Mouse (Mus musculus): ENCODE data around the gene Gcsam. TPM values are rescaled to one million over a fixed set of nuclear protein-coding genes. Genes with fewer than 3 reads are reported as not detected.

Gcsam gene
- polyA plus RNA-seq (2015; fragmentation: Nextera tagmentation; extraction: Ambion mirVana): 0.20 and 0.48 TPM in 2 replicates

GRCm38 (mm10) chr16:45610267-45610666 is at the start of gene Gcsam:
TSS of gene Gcsam (plus strand) at chr16:45610380.
- no peak within 1 kb of the TSS for H3K4me3 ChIP-seq (replicated peaks; ENCODE audit: low read length)
- H3K9ac ChIP-seq (ENCODE audit: low read length): no peak within 1 kb of the TSS
- no peak within 1 kb of the TSS for H3K4me2 ChIP-seq (ENCODE audit: low read depth, low read length)
- 45% methylated on average over 4 of the region's 4 CpGs for WGBS
- peak; percentile 68; the same call in 1 of the 2 replicates for ATAC-seq (ENCODE audit: insufficient read depth, low FRiP score)
- no peaks in the 10 kb centered on the region for H3K9me3 ChIP-seq (replicated peaks; ENCODE audit: control insufficient read depth, low read length)
- no peak within 1 kb of the TSS for H3K27ac ChIP-seq (ENCODE audit: low read length)
- no peaks in the 10 kb centered on the region for H3K36me3 ChIP-seq (ENCODE audit: control insufficient read depth, insufficient read depth, low read length)
- no peaks in the 10 kb centered on the region for H3K27me3 ChIP-seq (ENCODE audit: control insufficient read depth, insufficient read depth, low read length)
- peaks cover 3% of the 10 kb centered on the region; the same call in 1 of the 2 replicates for H3K4me1 ChIP-seq (ENCODE audit: control insufficient read depth, insufficient read depth, low read length)

GRCm38 (mm10) chr16:45561747-45562146 is 48.4 kb upstream of the Gcsam start:
- no peaks in the 10 kb centered on the region for H3K27me3 ChIP-seq (ENCODE audit: control insufficient read depth, insufficient read depth, low read length)
- no peak overlapping the region for H3K4me3 ChIP-seq (replicated peaks; ENCODE audit: low read length)
- ATAC-seq (ENCODE audit: insufficient read depth, low FRiP score): no peak
- no peak overlapping the region for H3K9ac ChIP-seq (ENCODE audit: low read length)
- no peaks in the 10 kb centered on the region for H3K36me3 ChIP-seq (ENCODE audit: control insufficient read depth, insufficient read depth, low read length)
- no peaks in the 10 kb centered on the region for H3K9me3 ChIP-seq (replicated peaks; ENCODE audit: control insufficient read depth, low read length)
- no peak overlapping the region for H3K4me2 ChIP-seq (ENCODE audit: low read depth, low read length)
- H3K4me1 ChIP-seq (ENCODE audit: control insufficient read depth, insufficient read depth, low read length): no peaks in the 10 kb centered on the region
- H3K27ac ChIP-seq (ENCODE audit: low read length): no peak overlapping the region
- WGBS: 59% methylated on average over 3 of the region's 3 CpGs

- no peaks in the 10 kb centered on the region for H3K9me3 ChIP-seq (replicated peaks; ENCODE audit: control insufficient read depth, low read length)
- 83% methylated on average over 3 of the region's 3 CpGs for WGBS
- no peaks in the 10 kb centered on the region for H3K36me3 ChIP-seq (ENCODE audit: control insufficient read depth, insufficient read depth, low read length)
- no peak overlapping the region for H3K4me2 ChIP-seq (ENCODE audit: low read depth, low read length)
- no peak overlapping the region for H3K27ac ChIP-seq (ENCODE audit: low read length)
- no peaks in the 10 kb centered on the region for H3K4me1 ChIP-seq (ENCODE audit: control insufficient read depth, insufficient read depth, low read length)
- H3K4me3 ChIP-seq (replicated peaks; ENCODE audit: low read length): no peak overlapping the region
- no peak overlapping the region for H3K9ac ChIP-seq (ENCODE audit: low read length)
- H3K27me3 ChIP-seq (ENCODE audit: control insufficient read depth, insufficient read depth, low read length): no peaks in the 10 kb centered on the region
- no peak for ATAC-seq (ENCODE audit: insufficient read depth, low FRiP score)
These were observed 37.9 kb upstream of the Gcsam start for GRCm38 (mm10) chr16:45572307-45572706.

DNA sequence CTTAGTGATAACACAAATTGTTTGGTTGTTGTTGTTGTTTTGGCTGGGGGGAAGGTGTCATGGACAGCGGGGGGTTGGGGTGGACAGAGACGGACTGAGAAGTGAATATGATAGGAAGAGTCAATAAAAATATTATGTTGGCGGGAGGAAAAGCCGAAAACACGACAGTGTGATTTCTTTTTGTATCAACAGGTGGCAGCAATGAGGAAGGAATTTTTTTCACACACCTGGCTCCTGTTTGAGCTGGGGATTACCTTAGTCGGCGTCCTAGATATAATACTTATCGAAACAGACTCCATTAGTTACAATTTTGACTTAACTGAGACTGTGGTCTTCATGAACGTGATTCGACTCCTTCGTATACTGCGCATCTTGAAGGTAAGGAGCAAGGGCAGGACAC is 30.3 kb upstream of the Gcsam start:
- Histone ChIP-seq H3K4me2 (ENCODE audit: low read depth, low read length) (no peak overlapping the region), H3K9ac (ENCODE audit: low read length) (no peak overlapping the region), H3K27ac (ENCODE audit: low read length) (no peak overlapping the region), H3K4me3 (replicated peaks; ENCODE audit: low read length) (no peak overlapping the region), H3K9me3 (replicated peaks; ENCODE audit: control insufficient read depth, low read length) (no peaks in the 10 kb centered on the region), H3K4me1 (ENCODE audit: control insufficient read depth, insufficient read depth, low read length) (no peaks in the 10 kb centered on the region), H3K36me3 (ENCODE audit: control insufficient read depth, insufficient read depth, low read length) (no peaks in the 10 kb centered on the region), H3K27me3 (ENCODE audit: control insufficient read depth, insufficient read depth, low read length) (no peaks in the 10 kb centered on the region)
- 51% methylated on average over 12 of the region's 12 CpGs for WGBS
- ATAC-seq (ENCODE audit: insufficient read depth, low FRiP score): no peak

DNA sequence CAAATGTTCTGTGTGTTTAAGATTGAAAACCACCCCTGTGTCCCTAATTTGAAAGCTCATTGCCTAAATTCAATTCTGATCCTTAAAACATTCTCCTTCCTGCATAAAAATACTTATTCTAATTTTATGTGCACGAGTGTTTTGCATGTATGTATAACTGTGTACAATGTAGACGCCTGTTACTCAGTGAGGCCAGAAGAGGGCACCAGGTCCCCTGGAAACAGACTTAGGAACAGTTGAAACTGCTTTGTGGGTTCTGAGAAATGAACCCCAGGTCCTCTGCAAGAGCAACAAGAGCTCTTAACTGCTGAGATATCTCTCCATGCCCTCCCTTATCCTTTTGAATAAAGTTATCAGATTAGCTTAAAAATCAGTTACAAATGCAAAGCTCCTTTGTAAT is 27.7 kb upstream of the Gcsam start:
- Histone ChIP-seq H3K27me3 (ENCODE audit: control insufficient read depth, insufficient read depth, low read length) (no peaks in the 10 kb centered on the region), H3K36me3 (ENCODE audit: control insufficient read depth, insufficient read depth, low read length) (no peaks in the 10 kb centered on the region), H3K4me3 (replicated peaks; ENCODE audit: low read length) (no peak overlapping the region), H3K27ac (ENCODE audit: low read length) (no peak overlapping the region), H3K4me2 (ENCODE audit: low read depth, low read length) (no peak overlapping the region), H3K4me1 (ENCODE audit: control insufficient read depth, insufficient read depth, low read length) (no peaks in the 10 kb centered on the region), H3K9ac (ENCODE audit: low read length) (no peak overlapping the region), H3K9me3 (replicated peaks; ENCODE audit: control insufficient read depth, low read length) (no peaks in the 10 kb centered on the region)
- 28% methylated on average over 2 of the region's 2 CpGs for WGBS
- no peak for ATAC-seq (ENCODE audit: insufficient read depth, low FRiP score)

- H3K4me2 ChIP-seq (ENCODE audit: low read depth, low read length): no peak overlapping the region
- 64% methylated on average over 1 of the region's 1 CpGs for WGBS
- H3K4me1 ChIP-seq (ENCODE audit: control insufficient read depth, insufficient read depth, low read length): no peaks in the 10 kb centered on the region
- no peak overlapping the region for H3K9ac ChIP-seq (ENCODE audit: low read length)
- no peak overlapping the region for H3K4me3 ChIP-seq (replicated peaks; ENCODE audit: low read length)
- no peaks in the 10 kb centered on the region for H3K36me3 ChIP-seq (ENCODE audit: control insufficient read depth, insufficient read depth, low read length)
- H3K27me3 ChIP-seq (ENCODE audit: control insufficient read depth, insufficient read depth, low read length): no peaks in the 10 kb centered on the region
- H3K9me3 ChIP-seq (replicated peaks; ENCODE audit: control insufficient read depth, low read length): no peaks in the 10 kb centered on the region
- no peak for ATAC-seq (ENCODE audit: insufficient read depth, low FRiP score)
- no peak overlapping the region for H3K27ac ChIP-seq (ENCODE audit: low read length)
These were observed 16.5 kb upstream of the Gcsam start for GRCm38 (mm10) chr16:45593656-45594055.

DNA sequence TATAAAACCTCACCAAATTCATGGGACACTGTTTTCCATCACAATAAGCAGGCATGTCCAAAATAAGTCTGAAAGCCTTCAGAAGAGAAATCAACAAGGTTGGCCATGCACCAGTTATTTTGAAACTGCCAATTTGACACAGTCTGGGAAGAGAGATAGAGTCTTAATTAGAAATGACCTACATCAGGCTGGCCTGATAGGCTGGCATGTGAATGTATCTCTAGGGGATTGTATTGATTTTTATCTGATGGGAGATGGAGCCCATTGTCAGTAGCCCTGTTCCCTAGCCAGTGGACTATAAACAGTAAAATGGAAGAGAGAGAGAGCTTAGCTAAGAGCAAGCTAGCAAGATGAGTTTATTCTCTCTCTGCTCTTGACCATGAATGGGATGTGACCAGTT is 14.7 kb upstream of the Gcsam start:
- Histone ChIP-seq H3K9ac (ENCODE audit: low read length) (no peak overlapping the region), H3K4me3 (replicated peaks; ENCODE audit: low read length) (no peak overlapping the region), H3K27me3 (ENCODE audit: control insufficient read depth, insufficient read depth, low read length) (no peaks in the 10 kb centered on the region), H3K4me2 (ENCODE audit: low read depth, low read length) (no peak overlapping the region), H3K27ac (ENCODE audit: low read length) (no peak overlapping the region), H3K9me3 (replicated peaks; ENCODE audit: control insufficient read depth, low read length) (no peaks in the 10 kb centered on the region), H3K36me3 (ENCODE audit: control insufficient read depth, insufficient read depth, low read length) (no peaks in the 10 kb centered on the region), H3K4me1 (ENCODE audit: control insufficient read depth, insufficient read depth, low read length) (no peaks in the 10 kb centered on the region)
- no peak for ATAC-seq (ENCODE audit: insufficient read depth, low FRiP score)

- H3K4me1 ChIP-seq (ENCODE audit: control insufficient read depth, insufficient read depth, low read length): peaks cover 3% of the 10 kb centered on the region; the same call in 1 of the 2 replicates
- H3K4me3 ChIP-seq (replicated peaks; ENCODE audit: low read length): no peak overlapping the region
- WGBS: 22% methylated on average over 4 of the region's 4 CpGs
- no peak overlapping the region for H3K4me2 ChIP-seq (ENCODE audit: low read depth, low read length)
- H3K9ac ChIP-seq (ENCODE audit: low read length): no peak overlapping the region
- peak; percentile 70 for ATAC-seq (ENCODE audit: insufficient read depth, low FRiP score)
- no peaks in the 10 kb centered on the region for H3K36me3 ChIP-seq (ENCODE audit: control insufficient read depth, insufficient read depth, low read length)
- peak overlapping the region; percentile 11; the same call in 1 of the 2 replicates for H3K27ac ChIP-seq (ENCODE audit: low read length)
- H3K9me3 ChIP-seq (replicated peaks; ENCODE audit: control insufficient read depth, low read length): no peaks in the 10 kb centered on the region
- H3K27me3 ChIP-seq (ENCODE audit: control insufficient read depth, insufficient read depth, low read length): no peaks in the 10 kb centered on the region
These were observed 1.7 kb upstream of the Gcsam start for GRCm38 (mm10) chr16:45608481-45608954.

DNA sequence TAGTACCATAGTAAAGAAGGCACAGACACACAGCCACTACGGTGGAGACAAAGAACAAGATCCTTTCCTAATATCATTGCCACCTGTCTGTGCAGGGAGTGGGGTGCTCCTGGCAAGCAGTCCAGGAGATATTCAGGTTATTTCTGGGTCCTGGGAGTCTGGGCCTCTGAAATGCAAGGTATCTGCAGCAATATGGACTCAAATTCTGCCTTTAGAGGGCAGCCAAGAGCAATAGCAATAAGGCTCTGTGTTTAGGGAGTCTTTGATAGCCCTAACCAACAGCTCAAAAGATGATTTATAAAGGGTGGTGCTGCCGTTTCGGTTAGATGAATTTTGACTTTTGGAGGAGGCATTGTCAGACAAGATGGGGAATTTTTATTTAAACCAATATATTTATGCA is 880 bp upstream of the Gcsam start:
- no peak for ATAC-seq (ENCODE audit: insufficient read depth, low FRiP score)
- Histone ChIP-seq H3K27me3 (ENCODE audit: control insufficient read depth, insufficient read depth, low read length) (no peaks in the 10 kb centered on the region), H3K36me3 (ENCODE audit: control insufficient read depth, insufficient read depth, low read length) (no peaks in the 10 kb centered on the region), H3K27ac (ENCODE audit: low read length) (0 out of 2 replicates have a peak overlapping the region, but pooled peaks have one; percentile 11), H3K4me1 (ENCODE audit: control insufficient read depth, insufficient read depth, low read length) (peaks cover 3% of the 10 kb centered on the region; the same call in 1 of the 2 replicates), H3K9me3 (replicated peaks; ENCODE audit: control insufficient read depth, low read length) (no peaks in the 10 kb centered on the region), H3K4me2 (ENCODE audit: low read depth, low read length) (no peak overlapping the region), H3K9ac (ENCODE audit: low read length) (no peak overlapping the region), H3K4me3 (replicated peaks; ENCODE audit: low read length) (no peak overlapping the region)
- WGBS: 58% methylated on average over 3 of the region's 3 CpGs
